Mouse (Mus musculus): ENCODE measurements around the gene Entpd6. TPM values are rescaled to one million over a fixed set of nuclear protein-coding genes. Genes with fewer than 3 reads are reported as not detected.

The Entpd6 gene
- total and polyA plus RNA-seq, 3 experiments, result 30.6 to 45.5 (median 36.4) TPM

- dilution Hi-C loops (cut with MboI; ENCODE audit: extremely low pct_ligation_motif_present, extremely low pct_unique_long_range_greater_than_20kb, low sequenced_read_pairs), result no loop called here
Measured at GRCm38 (mm10) chr2:150793320-150793719, 44.5 kb downstream of the Entpd6 start.

GRCm38 (mm10) chr2:150798084-150798483 is 49.2 kb downstream of the Entpd6 start:
- H3K4me3 ChIP-seq (replicated peaks in 1 of 3; ENCODE audit: low read depth in 2 of 3, low read length in 2 of 3, poor library complexity in 1 of 3), result no peak overlapping the region
- H3K4me1 ChIP-seq (ENCODE audit: control insufficient read depth in 1 of 2, insufficient read depth in 2 of 2), result no peaks in the 10 kb centered on the region
- dilution Hi-C loops (cut with MboI; ENCODE audit: extremely low pct_ligation_motif_present, extremely low pct_unique_long_range_greater_than_20kb, low sequenced_read_pairs) (no loop called here), in situ Hi-C loops (cut with MboI; ENCODE audit: low pct_ligation_motif_present, low pct_unique_long_range_greater_than_20kb, low sequenced_read_pairs) (no loop called here)
- peaks cover 46 to 89% of the 10 kb centered on the region in 2 experiments for H3K36me3 ChIP-seq (replicated peaks in 1 of 2; ENCODE audit: control insufficient read depth in 1 of 2, insufficient read depth in 1 of 2, low read length in 1 of 2)
- no peaks in the 10 kb centered on the region for H3K27me3 ChIP-seq (replicated peaks)
- H3K4me2 ChIP-seq (ENCODE audit: insufficient read depth, low read depth, poor library complexity, severe bottlenecking), result no peak overlapping the region
- no peaks in the 10 kb centered on the region for H3K9me3 ChIP-seq (replicated peaks; ENCODE audit: low read length)
- no peak for TF ChIP-seq CHD1 (IDR thresholded peaks at IDR 0.05; ENCODE audit: low read depth, low read length)
- TF ChIP-seq ZMIZ1 (IDR thresholded peaks at IDR 0.05; ENCODE audit: low read depth, low read length), result no peak
- TF ChIP-seq CHD2 (IDR thresholded peaks at IDR 0.05; ENCODE audit: low read length), result no peak
- TF ChIP-seq TCF12 (IDR thresholded peaks at IDR 0.05; ENCODE audit: low read depth, low read length), result no peak
- no peak for TF ChIP-seq MEF2A (IDR thresholded peaks at IDR 0.05; ENCODE audit: borderline replicate concordance, low read depth, low read length)
- TF ChIP-seq USF1 (IDR thresholded peaks at IDR 0.05; ENCODE audit: low read depth, low read length), result no peak
- no peak for TF ChIP-seq MAZ (IDR thresholded peaks at IDR 0.05; ENCODE audit: low read depth, low read length)
- no peak for TF ChIP-seq ETS1 (conservative IDR thresholded peaks at IDR 0.05; ENCODE audit: low read depth, low read length)
- H3K27ac ChIP-seq (ENCODE audit: insufficient read depth, low read depth), result no peak overlapping the region
- no peak for DNase-seq (ENCODE audit: extremely low read depth)
- peaks cover 3% of the 10 kb centered on the region for H3K79me2 ChIP-seq (replicated peaks; ENCODE audit: control insufficient read depth, extremely low read depth, insufficient read depth, poor library complexity, severe bottlenecking)
- H3K9ac ChIP-seq (ENCODE audit: insufficient read depth, low read depth), result no peak overlapping the region

More at GRCm38 (mm10) chr2:150793320-150793719, 44.5 kb downstream of the Entpd6 start:
- H3K4me1 ChIP-seq (ENCODE audit: control insufficient read depth in 1 of 2, insufficient read depth in 2 of 2), result peaks cover 0 to 12% of the 10 kb centered on the region in 2 experiments; a peak in 2 of 4 replicates
- no peak overlapping the region for H3K4me3 ChIP-seq (replicated peaks in 1 of 3; ENCODE audit: low read depth in 2 of 3, low read length in 2 of 3, poor library complexity in 1 of 3)
- in situ Hi-C loops (cut with MboI; ENCODE audit: low pct_ligation_motif_present, low pct_unique_long_range_greater_than_20kb, low sequenced_read_pairs), result loop anchor here (5.0 kb wide), 1 partner anchor 41 kb away; no protein-coding TSS in a partner anchor
- H3K9me3 ChIP-seq (replicated peaks; ENCODE audit: low read length), result no peaks in the 10 kb centered on the region
- TF ChIP-seq JUN (IDR thresholded peaks at IDR 0.05; ENCODE audit: insufficient read depth, low read depth, low read length) (no peak), MXI1 (IDR thresholded peaks at IDR 0.05; ENCODE audit: low read depth, low read length) (no peak), BHLHE40 (IDR thresholded peaks at IDR 0.05; ENCODE audit: low read depth, low read length) (no peak), TCF12 (IDR thresholded peaks at IDR 0.05; ENCODE audit: low read depth, low read length) (no peak), NRF1 (IDR thresholded peaks at IDR 0.05; ENCODE audit: low read depth, low read length) (no peak), RCOR1 (conservative IDR thresholded peaks at IDR 0.05; ENCODE audit: low read depth, low read length) (no peak), SIN3A (IDR thresholded peaks at IDR 0.05; ENCODE audit: low read length) (no peak), POLR2A (IDR thresholded peaks at IDR 0.05; ENCODE audit: low read depth, low read length) (no peak), IRF4 (IDR thresholded peaks at IDR 0.05; ENCODE audit: low read depth, low read length) (no peak)
- no peak overlapping the region for H3K9ac ChIP-seq (ENCODE audit: insufficient read depth, low read depth)
- H3K27ac ChIP-seq (ENCODE audit: insufficient read depth, low read depth), result no peak overlapping the region
- peaks cover 3% of the 10 kb centered on the region; the same call in 1 of the 2 replicates for H3K79me2 ChIP-seq (replicated peaks; ENCODE audit: control insufficient read depth, extremely low read depth, insufficient read depth, poor library complexity, severe bottlenecking)
- H3K36me3 ChIP-seq (replicated peaks in 1 of 2; ENCODE audit: control insufficient read depth in 1 of 2, insufficient read depth in 1 of 2, low read length in 1 of 2), result peaks cover 25 to 79% of the 10 kb centered on the region in 2 experiments
- H3K4me2 ChIP-seq (ENCODE audit: insufficient read depth, low read depth, poor library complexity, severe bottlenecking), result no peak overlapping the region
- no peaks in the 10 kb centered on the region for H3K27me3 ChIP-seq (replicated peaks)
- DNase-seq (ENCODE audit: extremely low read depth), result no peak
